Mouse (Mus musculus): ENCODE measurements around the gene Hmcn2.

GRCm38 (mm10) chr2:31473941-31474340 is 159.7 kb downstream of the Hmcn2 start:
- TF ChIP-seq CTCF (IDR thresholded peaks at IDR 0.05; ENCODE audit: insufficient read depth, low read length) (peak; percentile 56), POLR2A (IDR thresholded peaks at IDR 0.05; ENCODE audit: borderline replicate concordance, extremely low read depth, low read depth, low read length) (no peak)

Measured in lung, adult 2 months (tissue).